Mouse (Mus musculus): ENCODE measurements around the gene 4930516K23Rik. TPM values are rescaled to one million over a fixed set of nuclear protein-coding genes. Genes with fewer than 3 reads are reported as not detected.

4930516K23Rik gene
- not detected in 2 replicates for polyA plus RNA-seq (2015; fragmentation: Nextera tagmentation; extraction: Ambion mirVana)

DNA sequence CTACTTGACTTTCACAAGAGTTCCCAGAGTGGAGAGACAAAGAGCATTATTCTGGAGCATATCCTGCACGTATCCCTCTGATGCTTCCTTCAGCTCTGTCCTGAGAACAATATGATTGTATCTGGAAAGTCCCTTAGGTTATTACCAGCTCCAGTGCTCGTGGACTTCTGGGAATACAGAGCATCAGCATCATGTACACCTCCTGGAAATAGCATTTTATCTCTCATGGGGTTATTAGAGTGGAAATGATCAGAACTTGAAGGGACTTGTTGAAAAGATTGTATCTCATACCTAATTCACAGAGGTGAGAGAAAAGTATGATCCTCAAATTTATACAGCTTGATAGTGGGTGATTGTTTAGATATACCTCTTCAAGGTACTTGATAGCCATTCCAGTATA, at the start of gene 4930516K23Rik:
Gene 4930516K23Rik (minus strand): TSS at position 101 of the 400 bp plus-strand sequence.
- Histone ChIP-seq H3K36me3 (no peaks in the 10 kb centered on the region), H3K27me3 (no peaks in the 10 kb centered on the region), H3K4me2 (no peak within 1 kb of the TSS), H3K27ac (no peak within 1 kb of the TSS), H3K4me1 (no peaks in the 10 kb centered on the region), H3K9ac (no peak within 1 kb of the TSS), H3K4me3 (no peak within 1 kb of the TSS), H3K9me3 (no peaks in the 10 kb centered on the region)
- WGBS: 53% methylated on average over 2 of the region's 2 CpGs
- no peak for ATAC-seq (ENCODE audit: insufficient number of reproducible peaks, insufficient read depth, low FRiP score, low TSS enrichment, low read depth)

DNA sequence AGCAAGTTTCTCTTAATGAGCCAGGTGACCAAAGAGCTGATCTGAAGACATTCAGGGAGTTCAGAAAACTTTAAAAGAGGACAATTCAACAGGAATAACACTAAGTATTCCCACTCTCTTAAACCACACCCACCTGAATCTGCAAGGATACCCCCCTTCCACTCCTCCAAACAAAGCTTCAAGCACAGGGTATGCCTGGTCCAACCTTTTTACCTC, 43.4 kb upstream of the 4930516K23Rik start, which contains the start of gene Olfr646:
Gene Olfr646 (plus strand): TSS at position 117 of the 216 bp plus-strand sequence.
- no peak within 1 kb of the TSS for H3K9ac ChIP-seq
- H3K4me3 ChIP-seq: no peak within 1 kb of the TSS
- no peaks in the 10 kb centered on the region for H3K27me3 ChIP-seq
- H3K9me3 ChIP-seq: no peaks in the 10 kb centered on the region
- H3K4me1 ChIP-seq: no peaks in the 10 kb centered on the region
- H3K4me2 ChIP-seq: no peak within 1 kb of the TSS
- no peaks in the 10 kb centered on the region for H3K36me3 ChIP-seq
- no peak for ATAC-seq (ENCODE audit: insufficient number of reproducible peaks, insufficient read depth, low FRiP score, low TSS enrichment, low read depth)
- no peak within 1 kb of the TSS for H3K27ac ChIP-seq

DNA sequence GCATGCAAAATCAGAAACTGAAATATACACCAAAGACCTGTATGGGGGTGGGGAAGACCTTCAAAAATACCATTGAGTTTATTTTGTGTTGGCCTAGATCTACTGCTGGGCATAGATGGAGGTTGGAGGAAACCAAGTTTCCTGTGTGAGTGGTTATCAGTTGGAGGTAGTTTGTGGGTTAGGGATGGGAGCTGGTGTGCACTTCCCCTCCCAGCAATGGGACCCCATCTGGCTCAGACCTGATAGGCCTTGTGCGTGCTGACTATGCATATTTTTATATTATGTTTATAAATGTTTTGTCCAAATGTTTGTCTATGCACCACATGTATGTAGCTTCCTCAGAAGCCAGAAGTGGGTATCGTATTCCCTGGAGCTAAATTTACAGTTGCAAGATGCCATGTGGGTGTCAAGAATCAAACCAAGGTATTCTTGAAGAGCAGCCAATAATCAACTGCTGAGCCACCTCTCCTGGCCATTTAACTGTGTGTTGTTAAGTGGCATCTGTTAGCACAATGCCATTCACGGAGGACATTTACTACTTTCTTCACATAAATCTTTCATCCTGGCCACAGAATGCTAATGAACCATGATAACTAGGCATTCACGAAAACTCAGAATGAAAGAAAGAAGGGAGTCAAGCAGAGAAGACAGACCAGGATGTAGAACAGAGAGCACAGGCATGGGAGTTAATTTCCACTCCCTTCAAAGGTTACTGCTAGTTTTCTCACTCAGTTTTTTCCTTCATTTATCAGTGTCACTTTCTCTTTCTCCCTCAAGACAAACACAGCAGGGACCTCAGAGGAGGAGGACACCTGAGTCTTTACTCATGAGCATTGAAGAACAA, 42.9 kb upstream of the 4930516K23Rik start:
- Histone ChIP-seq H3K36me3 (no peaks in the 10 kb centered on the region), H3K4me1 (no peaks in the 10 kb centered on the region), H3K4me3 (no peak overlapping the region), H3K9ac (no peak overlapping the region), H3K9me3 (no peaks in the 10 kb centered on the region), H3K27ac (no peak overlapping the region), H3K27me3 (no peaks in the 10 kb centered on the region), H3K4me2 (no peak overlapping the region)
- no peak for ATAC-seq (ENCODE audit: insufficient number of reproducible peaks, insufficient read depth, low FRiP score, low TSS enrichment, low read depth)
- 74% methylated on average over 4 of the region's 4 CpGs for WGBS

DNA sequence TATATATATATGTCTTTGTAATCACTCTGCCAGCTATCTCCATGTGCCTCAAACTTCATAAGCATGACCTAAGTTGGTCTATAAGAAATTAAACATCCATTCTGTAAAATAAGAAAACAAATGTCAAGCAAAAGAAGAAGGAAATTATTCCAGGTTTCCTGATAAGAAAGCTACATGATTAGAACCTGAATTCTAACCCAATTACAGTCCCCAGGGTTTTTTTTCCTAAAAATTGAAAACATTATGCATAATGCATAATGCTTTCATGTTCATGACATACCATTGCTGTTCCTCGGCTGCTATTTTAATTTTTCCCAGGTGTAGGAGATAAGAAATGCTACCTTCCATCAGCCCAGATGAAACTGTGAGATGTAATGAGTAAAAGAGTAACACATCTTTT, 24.1 kb upstream of the 4930516K23Rik start, which contains the start of gene Olfr645:
Gene Olfr645 (minus strand): TSS at position 101 of the 400 bp plus-strand sequence.
- H3K4me2 ChIP-seq: no peak within 1 kb of the TSS
- ATAC-seq (ENCODE audit: insufficient number of reproducible peaks, insufficient read depth, low FRiP score, low TSS enrichment, low read depth): no peak
- H3K4me3 ChIP-seq: no peak within 1 kb of the TSS
- H3K36me3 ChIP-seq: no peaks in the 10 kb centered on the region
- WGBS: 36% methylated on average over 1 of the region's 1 CpGs
- no peak within 1 kb of the TSS for H3K27ac ChIP-seq
- no peaks in the 10 kb centered on the region for H3K27me3 ChIP-seq
- H3K9me3 ChIP-seq: no peaks in the 10 kb centered on the region
- H3K9ac ChIP-seq: no peak within 1 kb of the TSS
- no peaks in the 10 kb centered on the region for H3K4me1 ChIP-seq

DNA sequence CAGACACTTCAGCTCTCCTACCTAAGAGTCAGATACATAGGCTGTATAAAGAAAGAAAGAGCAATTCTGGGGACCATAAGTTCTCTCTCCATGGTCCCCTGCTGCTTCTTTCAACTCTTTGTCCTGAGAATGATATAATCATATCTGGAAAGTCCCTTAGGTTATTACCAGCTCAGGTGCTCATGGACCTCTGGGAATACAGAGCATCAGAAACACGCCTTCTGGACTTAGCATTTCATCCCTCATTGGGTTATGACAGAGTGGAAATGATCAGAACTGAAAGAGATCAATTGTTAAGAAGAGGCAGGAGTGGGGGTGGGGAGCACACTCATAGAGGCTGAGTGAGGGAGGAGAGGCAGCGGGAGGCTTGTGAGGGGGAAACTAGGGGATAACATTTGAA, 10.5 kb upstream of the 4930516K23Rik start, which contains the start of gene Olfr644:
Gene Olfr644 (minus strand): TSS at position 101 of the 400 bp plus-strand sequence.
- no peak for ATAC-seq (ENCODE audit: insufficient number of reproducible peaks, insufficient read depth, low FRiP score, low TSS enrichment, low read depth)
- H3K27me3 ChIP-seq: no peaks in the 10 kb centered on the region
- H3K4me2 ChIP-seq: no peak within 1 kb of the TSS
- no peaks in the 10 kb centered on the region for H3K9me3 ChIP-seq
- no peaks in the 10 kb centered on the region for H3K4me1 ChIP-seq
- no peaks in the 10 kb centered on the region for H3K36me3 ChIP-seq
- 60% methylated on average over 2 of the region's 2 CpGs for WGBS
- H3K9ac ChIP-seq: no peak within 1 kb of the TSS
- no peak within 1 kb of the TSS for H3K27ac ChIP-seq
- no peak within 1 kb of the TSS for H3K4me3 ChIP-seq

DNA sequence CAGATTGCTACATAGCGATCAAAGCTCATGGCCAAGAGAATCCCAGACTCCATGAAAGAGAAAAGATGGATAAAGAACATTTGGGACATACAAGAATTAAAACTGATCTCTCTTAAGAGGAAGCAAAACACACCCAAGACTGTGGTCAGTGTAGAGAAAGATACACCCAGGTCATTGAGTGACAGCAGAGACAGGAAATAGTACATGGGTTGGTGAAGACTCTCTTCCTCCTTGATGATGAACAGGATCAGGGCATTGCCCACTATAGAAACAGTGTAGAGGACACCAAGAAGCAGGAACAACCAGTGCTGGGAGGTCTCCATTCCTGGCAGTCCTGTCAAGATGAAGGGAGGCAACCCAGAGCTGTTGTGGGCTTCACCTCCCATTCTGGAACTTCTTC, 2.0 kb downstream of the 4930516K23Rik start:
- no peak overlapping the region for H3K4me3 ChIP-seq
- H3K4me1 ChIP-seq: no peaks in the 10 kb centered on the region
- no peak for ATAC-seq (ENCODE audit: insufficient number of reproducible peaks, insufficient read depth, low FRiP score, low TSS enrichment, low read depth)
- no peak overlapping the region for H3K9ac ChIP-seq
- WGBS: 94% methylated on average over 1 of the region's 1 CpGs
- H3K27me3 ChIP-seq: no peaks in the 10 kb centered on the region
- no peak overlapping the region for H3K4me2 ChIP-seq
- no peak overlapping the region for H3K27ac ChIP-seq
- no peaks in the 10 kb centered on the region for H3K9me3 ChIP-seq
- H3K36me3 ChIP-seq: no peaks in the 10 kb centered on the region

DNA sequence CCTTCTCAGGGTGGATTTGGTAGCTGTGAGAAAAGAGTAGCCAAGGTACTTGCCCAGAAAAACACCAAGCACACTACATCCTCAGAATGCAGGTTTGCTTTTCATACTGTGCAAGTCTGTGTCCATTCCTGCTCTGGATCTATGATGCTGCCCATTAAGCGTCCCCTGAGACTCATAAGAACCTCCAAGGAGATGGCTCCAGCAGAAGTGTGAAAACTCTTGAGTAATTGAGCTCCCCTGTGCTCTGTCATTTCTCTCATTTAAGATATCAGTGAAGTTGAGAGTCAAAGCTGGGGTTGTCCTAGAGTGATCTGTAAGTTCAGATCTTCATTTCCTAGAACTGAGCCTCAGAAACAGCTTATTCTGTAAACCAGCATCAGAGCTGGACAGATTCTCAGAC, 8.7 kb downstream of the 4930516K23Rik start, which contains the start of gene Olfr642:
Gene Olfr642 (minus strand): TSS at position 101 of the 400 bp plus-strand sequence.
- Histone ChIP-seq H3K4me3 (no peak within 1 kb of the TSS), H3K9me3 (no peaks in the 10 kb centered on the region), H3K27me3 (no peaks in the 10 kb centered on the region), H3K4me1 (no peaks in the 10 kb centered on the region), H3K36me3 (no peaks in the 10 kb centered on the region), H3K4me2 (no peak within 1 kb of the TSS), H3K27ac (no peak within 1 kb of the TSS), H3K9ac (no peak within 1 kb of the TSS)
- no peak for ATAC-seq (ENCODE audit: insufficient number of reproducible peaks, insufficient read depth, low FRiP score, low TSS enrichment, low read depth)
- 65% methylated on average over 1 of the region's 1 CpGs for WGBS

DNA sequence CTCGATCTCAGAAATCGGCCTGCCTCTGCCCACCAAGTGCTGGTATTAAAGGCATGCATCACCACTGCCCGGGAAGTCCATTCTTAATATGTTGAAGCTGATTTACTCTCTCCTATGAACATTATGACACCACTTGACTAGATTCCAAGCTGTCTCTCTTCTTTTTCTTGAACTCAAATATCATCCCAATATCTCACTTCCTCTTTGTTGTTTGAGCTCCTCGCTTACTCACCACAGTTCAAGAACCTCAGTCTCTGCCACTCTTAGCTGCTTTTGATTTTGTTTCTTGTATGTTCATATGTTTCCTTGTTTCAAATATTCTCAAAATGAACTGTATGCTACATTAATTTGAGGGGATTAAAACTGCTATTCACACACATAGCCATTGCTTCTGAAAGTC, 10.5 kb downstream of the 4930516K23Rik start:
- ATAC-seq (ENCODE audit: insufficient number of reproducible peaks, insufficient read depth, low FRiP score, low TSS enrichment, low read depth): no peak
- Histone ChIP-seq H3K27me3 (no peaks in the 10 kb centered on the region), H3K4me3 (no peak overlapping the region), H3K4me2 (no peak overlapping the region), H3K36me3 (no peaks in the 10 kb centered on the region), H3K9me3 (no peaks in the 10 kb centered on the region), H3K9ac (no peak overlapping the region), H3K27ac (no peak overlapping the region), H3K4me1 (no peaks in the 10 kb centered on the region)
- WGBS: 85% methylated on average over 4 of the region's 4 CpGs

DNA sequence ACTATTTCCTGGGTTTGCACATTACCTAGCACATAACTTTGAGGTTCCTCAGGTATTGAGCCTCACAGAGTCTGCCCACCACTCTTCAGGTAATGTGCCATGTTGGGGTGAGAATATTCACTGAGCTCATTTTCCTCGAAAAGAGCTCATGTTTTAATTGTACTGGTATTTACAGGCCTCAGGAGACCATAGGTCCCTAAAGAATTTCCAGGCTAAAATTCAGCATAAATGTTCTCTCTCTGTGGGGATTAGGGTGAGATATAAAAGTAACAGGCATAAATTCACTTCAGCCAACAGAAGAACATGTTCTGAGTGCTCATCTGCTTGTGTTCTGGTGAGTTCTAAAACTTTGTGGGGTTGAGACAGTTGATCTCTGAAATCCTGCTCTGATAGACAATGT, 26.1 kb downstream of the 4930516K23Rik start, which contains the start of gene Olfr641:
Gene Olfr641 (plus strand): TSS at position 301 of the 400 bp plus-strand sequence.
- Histone ChIP-seq H3K4me3 (no peak within 1 kb of the TSS), H3K36me3 (no peaks in the 10 kb centered on the region), H3K9ac (no peak within 1 kb of the TSS), H3K27me3 (no peaks in the 10 kb centered on the region), H3K9me3 (no peaks in the 10 kb centered on the region), H3K4me1 (no peaks in the 10 kb centered on the region), H3K27ac (no peak within 1 kb of the TSS), H3K4me2 (no peak within 1 kb of the TSS)
- WGBS: 60% methylated on average over 1 of the region's 1 CpGs
- no peak for ATAC-seq (ENCODE audit: insufficient number of reproducible peaks, insufficient read depth, low FRiP score, low TSS enrichment, low read depth)

DNA sequence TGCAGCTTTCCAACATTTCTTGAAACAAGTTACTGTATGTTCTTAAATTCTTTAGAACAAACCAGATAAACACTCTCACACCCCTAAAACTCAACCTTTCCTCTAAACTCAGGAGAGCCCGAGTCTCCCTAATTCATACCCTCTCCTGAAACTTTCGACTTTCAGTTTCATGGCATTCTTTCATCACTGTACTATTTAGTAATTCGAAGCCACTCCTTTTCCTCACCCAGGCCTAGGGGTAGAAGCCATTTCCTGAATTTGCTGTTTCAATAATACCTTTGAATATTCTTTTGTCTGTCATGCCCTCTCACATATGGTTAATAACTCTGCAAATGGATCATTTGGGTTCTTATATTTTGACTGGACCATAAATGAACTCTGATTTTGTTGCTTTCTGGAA, 34.3 kb downstream of the 4930516K23Rik start:
- no peaks in the 10 kb centered on the region for H3K9me3 ChIP-seq
- no peaks in the 10 kb centered on the region for H3K27me3 ChIP-seq
- H3K36me3 ChIP-seq: no peaks in the 10 kb centered on the region
- ATAC-seq (ENCODE audit: insufficient number of reproducible peaks, insufficient read depth, low FRiP score, low TSS enrichment, low read depth): no peak
- no peak overlapping the region for H3K4me3 ChIP-seq
- 70% methylated on average over 3 of the region's 3 CpGs for WGBS
- no peaks in the 10 kb centered on the region for H3K4me1 ChIP-seq
- no peak overlapping the region for H3K4me2 ChIP-seq
- no peak overlapping the region for H3K9ac ChIP-seq
- no peak overlapping the region for H3K27ac ChIP-seq

DNA sequence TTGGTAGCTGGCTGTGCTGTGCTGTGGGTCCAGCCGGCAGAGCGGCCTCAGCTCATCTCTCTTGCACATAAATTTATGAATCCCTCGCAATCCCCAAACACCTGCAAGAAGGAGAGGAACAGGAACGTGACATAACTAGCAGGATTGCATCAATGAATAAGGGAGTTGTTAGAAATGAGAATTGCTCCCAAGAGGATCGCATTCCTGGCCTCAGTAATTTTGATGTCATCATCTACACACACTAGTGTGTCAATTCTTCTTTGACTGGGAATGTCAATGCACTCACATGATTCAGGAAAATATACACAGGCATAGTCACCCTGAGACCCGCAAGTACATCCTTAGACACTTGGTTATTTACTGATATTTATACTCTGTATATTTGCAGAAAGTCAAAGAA, 35.8 kb downstream of the 4930516K23Rik start, which contains the start of gene Olfr640:
Gene Olfr640 (minus strand): TSS at position 101 of the 400 bp plus-strand sequence.
- H3K27me3 ChIP-seq: no peaks in the 10 kb centered on the region
- H3K4me3 ChIP-seq: no peak within 1 kb of the TSS
- H3K4me1 ChIP-seq: no peaks in the 10 kb centered on the region
- no peak within 1 kb of the TSS for H3K9ac ChIP-seq
- H3K36me3 ChIP-seq: no peaks in the 10 kb centered on the region
- WGBS: 76% methylated on average over 6 of the region's 6 CpGs
- no peak within 1 kb of the TSS for H3K4me2 ChIP-seq
- H3K9me3 ChIP-seq: no peaks in the 10 kb centered on the region
- no peak within 1 kb of the TSS for H3K27ac ChIP-seq
- no peak for ATAC-seq (ENCODE audit: insufficient number of reproducible peaks, insufficient read depth, low FRiP score, low TSS enrichment, low read depth)

DNA sequence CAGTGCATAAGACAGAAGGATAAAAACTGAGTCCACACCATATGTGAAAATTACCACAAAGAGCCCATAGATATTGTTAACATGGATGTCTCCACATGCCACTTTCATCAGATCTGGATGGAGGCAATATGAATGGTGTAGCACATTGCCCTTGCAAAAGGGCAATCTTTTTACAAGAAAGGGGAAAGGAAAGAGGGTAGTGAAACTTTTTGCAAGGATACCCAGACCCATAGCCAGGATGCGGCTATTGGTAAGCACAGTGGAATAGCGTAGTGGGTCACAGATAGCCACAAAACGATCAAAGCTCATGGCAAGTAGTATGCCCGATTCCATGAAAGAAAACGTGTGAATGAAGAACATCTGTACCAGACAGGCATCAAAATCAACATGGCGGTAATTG, 39.6 kb downstream of the 4930516K23Rik start:
- H3K27me3 ChIP-seq: no peaks in the 10 kb centered on the region
- H3K9ac ChIP-seq: no peak overlapping the region
- no peak overlapping the region for H3K4me2 ChIP-seq
- H3K36me3 ChIP-seq: no peaks in the 10 kb centered on the region
- no peak overlapping the region for H3K4me3 ChIP-seq
- 89% methylated on average over 6 of the region's 6 CpGs for WGBS
- ATAC-seq (ENCODE audit: insufficient number of reproducible peaks, insufficient read depth, low FRiP score, low TSS enrichment, low read depth): no peak
- H3K9me3 ChIP-seq: no peaks in the 10 kb centered on the region
- H3K4me1 ChIP-seq: no peaks in the 10 kb centered on the region
- H3K27ac ChIP-seq: no peak overlapping the region

All from embryonic facial prominence, embryonic 13.5 days (tissue).